Mouse (Mus musculus) hindbrain, postnatal 0 days (tissue): ENCODE measurements around the gene Gart. TPM values are rescaled to one million over a fixed set of nuclear protein-coding genes. Genes with fewer than 3 reads are reported as not detected.

Source experiments
- ATAC-seq: fragments of 200-750 bp; cut with Nextera tagmentation; 2 replicates; pipeline ENCODE4 v1.8.0; 2017; ENCODE audit warnings: mild to moderate bottlenecking, moderate TSS enrichment, moderate library complexity
- DNase-seq: peaks from one replicate; pipeline ENCODE4 v3.0.0-alpha.2; 2015; ENCODE audit warnings: low spot score
- H3K27ac ChIP-seq: fragments of 300-500 bp; sonication (generic); 2 replicates; pipeline ENCODE4 v1.5.1; 2014; ENCODE audit warnings: mild to moderate bottlenecking
- H3K27me3 ChIP-seq: fragments of 300-500 bp; sonication (generic); 2 replicates; pipeline ENCODE4 v1.6.1; 2014; ENCODE audit warnings: low read length, mixed read lengths; ENCODE audit not compliant: insufficient read depth
- H3K36me3 ChIP-seq: fragments of 300-500 bp; sonication (generic); 2 replicates; pipeline ENCODE4 v1.6.1; 2014; ENCODE audit warnings: low read length, mixed read lengths; ENCODE audit not compliant: insufficient read depth
- H3K4me1 ChIP-seq: fragments of 300-500 bp; sonication (generic); 2 replicates; pipeline ENCODE4 v1.6.1; 2014; ENCODE audit warnings: antibody characterized with exemption, low read length, mixed read lengths; ENCODE audit not compliant: insufficient read depth
- H3K4me2 ChIP-seq: fragments of 300-500 bp; sonication (generic); 2 replicates; pipeline ENCODE4 v1.6.1; 2014; ENCODE audit warnings: low read depth, mild to moderate bottlenecking, low read length, moderate library complexity, mixed read lengths
- H3K4me3 ChIP-seq: fragments of 300-500 bp; sonication (generic); 2 replicates; pipeline ENCODE4 v1.5.1; 2014; ENCODE audit warnings: low read length
- H3K9ac ChIP-seq: fragments of 300-500 bp; sonication (generic); replicated peaks from 2 replicates; pipeline ENCODE4 v1.6.1; 2014; ENCODE audit warnings: mild to moderate bottlenecking, low read length, moderate library complexity, mixed read lengths
- H3K9me3 ChIP-seq: fragments of 300-500 bp; sonication (generic); 2 replicates; pipeline ENCODE4 v1.6.1; 2016; ENCODE audit warnings: low read length, mixed read lengths
- CTCF ChIP-seq: IDR thresholded peaks from 2 replicates; pipeline ENCODE4 v1.5.1; 2016; ENCODE audit warnings: antibody characterized with exemption, control low read depth, low read depth
- WGBS: fragments of 180-500 bp; shearing (Covaris S2); extraction: QIAGEN DNeasy Blood & Tissue Kit; methylation state at CpG from one replicate; pipeline ENCODE4 v1.1.7; 2014; 5-methylcytosine and 5-hydroxymethylcytosine counted together
- polyA plus RNA-seq: library from polyadenylated mRNA; unstranded; fragments of >200 nt; fragmentation: Nextera tagmentation; extraction: Ambion mirVana; gene quantifications from 2 replicates; pipeline ENCODE4 v1.2.1, GENCODE M21; 2015
- total RNA-seq: library from RNA; depleted of rRNA; stranded (reverse); fragments of >200 nt; gene quantifications from 2 replicates; pipeline ENCODE4 v1.2.3, GENCODE M21; 2014

The Gart gene
- total and polyA plus RNA-seq, 2 experiments from 2014 or later: 40.9 to 46.2 TPM

DNA sequence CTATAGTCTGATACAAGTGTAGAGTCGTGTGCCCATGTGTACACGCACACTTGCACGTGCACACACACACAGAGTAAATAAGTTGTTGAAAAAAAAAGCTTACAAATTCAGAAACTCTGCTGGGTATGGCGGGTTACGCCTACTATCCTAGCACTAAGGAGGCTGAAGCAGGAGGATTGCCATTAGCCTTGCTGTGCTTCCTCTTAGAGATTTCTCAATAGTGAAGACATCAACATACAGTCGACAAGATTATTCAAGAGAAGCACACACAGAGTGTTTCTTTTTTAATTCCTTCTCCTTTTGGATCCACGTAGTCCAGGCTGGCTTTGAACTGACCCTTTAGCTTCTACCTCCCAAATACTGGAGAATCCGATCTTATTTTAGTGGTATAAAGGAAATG lies 6.6 kb downstream of the Gart start:
- H3K36me3 ChIP-seq: peaks cover 38% of the 10 kb centered on the region
- no peak overlapping the region for H3K4me2 ChIP-seq
- no peak for DNase-seq
- ATAC-seq: no peak
- no peak for TF ChIP-seq CTCF
- H3K27ac ChIP-seq: no peak overlapping the region
- 98% methylated on average over 8 of the region's 8 CpGs for WGBS
- no peaks in the 10 kb centered on the region for H3K4me1 ChIP-seq
- no peak overlapping the region for H3K9ac ChIP-seq
- H3K4me3 ChIP-seq: no peak overlapping the region
- no peaks in the 10 kb centered on the region for H3K9me3 ChIP-seq
- H3K27me3 ChIP-seq: no peaks in the 10 kb centered on the region

DNA sequence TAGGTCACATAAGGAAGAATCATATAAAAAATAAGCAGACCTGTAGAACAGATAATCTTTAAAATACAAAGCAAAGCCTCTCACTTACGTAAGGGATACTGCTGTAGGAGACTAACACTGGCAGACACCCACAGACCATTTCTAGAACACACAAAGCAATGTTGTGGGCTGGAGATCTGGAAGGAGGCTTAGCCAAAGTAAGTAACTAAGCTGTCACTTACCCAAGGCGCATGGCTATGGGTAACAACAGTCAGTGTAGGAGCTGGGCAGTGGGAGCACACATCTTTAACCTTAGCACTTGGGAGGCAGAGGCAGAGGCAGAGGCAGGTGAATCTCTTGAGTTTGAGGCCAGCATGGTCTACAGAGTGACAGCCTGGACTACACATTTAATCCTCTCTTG lies 7.1 kb downstream of the Gart start:
- H3K4me1 ChIP-seq: no peaks in the 10 kb centered on the region
- no peak overlapping the region for H3K9ac ChIP-seq
- no peak for DNase-seq
- H3K36me3 ChIP-seq: peaks cover 42% of the 10 kb centered on the region
- TF ChIP-seq CTCF: no peak
- ATAC-seq: no peak
- no peak overlapping the region for H3K4me3 ChIP-seq
- H3K27ac ChIP-seq: no peak overlapping the region
- no peak overlapping the region for H3K4me2 ChIP-seq
- H3K27me3 ChIP-seq: no peaks in the 10 kb centered on the region
- WGBS: 97% methylated on average over 2 of the region's 2 CpGs
- H3K9me3 ChIP-seq: no peaks in the 10 kb centered on the region

DNA sequence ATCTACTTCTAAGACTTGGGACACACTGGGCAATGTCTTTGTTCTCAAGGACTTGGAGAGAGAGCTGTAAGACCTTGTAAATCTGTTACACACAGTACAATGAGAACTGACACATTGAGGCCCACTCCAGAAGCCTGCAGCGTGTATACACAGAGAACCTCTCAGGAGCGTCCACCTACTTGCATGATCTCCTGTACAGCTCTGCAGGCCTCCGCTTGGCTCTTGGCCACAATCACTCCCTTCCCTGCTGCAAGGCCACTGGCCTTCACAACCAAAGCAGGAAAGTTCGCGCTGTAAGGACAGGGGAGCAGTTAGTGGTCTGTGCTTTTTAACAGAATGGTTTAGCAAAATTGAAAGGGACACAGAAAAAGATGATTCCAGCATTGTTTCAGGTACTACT lies 7.6 kb downstream of the Gart start:
- Histone ChIP-seq H3K4me1 (no peaks in the 10 kb centered on the region), H3K4me2 (no peak overlapping the region), H3K4me3 (no peak overlapping the region), H3K36me3 (peaks cover 42% of the 10 kb centered on the region), H3K9ac (no peak overlapping the region), H3K9me3 (no peaks in the 10 kb centered on the region), H3K27ac (no peak overlapping the region), H3K27me3 (no peaks in the 10 kb centered on the region)
- ATAC-seq (no peak), DNase-seq (no peak)
- 91% methylated on average over 5 of the region's 5 CpGs for WGBS
- no peak for TF ChIP-seq CTCF

- H3K4me2 ChIP-seq: no peak overlapping the region
- no peak for TF ChIP-seq CTCF
- no peaks in the 10 kb centered on the region for H3K9me3 ChIP-seq
- H3K4me3 ChIP-seq: no peak overlapping the region
- DNase-seq (no peak), ATAC-seq (no peak)
- WGBS: 89% methylated on average over 12 of the region's 12 CpGs
- H3K9ac ChIP-seq: no peak overlapping the region
- H3K36me3 ChIP-seq: peaks cover 70% of the 10 kb centered on the region
- no peak overlapping the region for H3K27ac ChIP-seq
- no peaks in the 10 kb centered on the region for H3K27me3 ChIP-seq
- H3K4me1 ChIP-seq: no peaks in the 10 kb centered on the region
Observed at GRCm38 (mm10) chr16:91633641-91634040, 13.1 kb downstream of the Gart start.

- no peak for TF ChIP-seq CTCF
- ATAC-seq (no peak), DNase-seq (no peak)
- Histone ChIP-seq H3K4me3 (no peak overlapping the region), H3K9me3 (no peaks in the 10 kb centered on the region), H3K4me2 (no peak overlapping the region), H3K27me3 (no peaks in the 10 kb centered on the region), H3K4me1 (no peaks in the 10 kb centered on the region), H3K36me3 (peaks cover 71% of the 10 kb centered on the region), H3K9ac (no peak overlapping the region), H3K27ac (no peak overlapping the region)
- 94% methylated on average over 7 of the region's 7 CpGs for WGBS
Observed at GRCm38 (mm10) chr16:91632940-91633339, 13.8 kb downstream of the Gart start.

GRCm38 (mm10) chr16:91632439-91632838 lies 14.3 kb downstream of the Gart start:
- Histone ChIP-seq H3K4me3 (no peak overlapping the region), H3K36me3 (peaks cover 71% of the 10 kb centered on the region), H3K27me3 (no peaks in the 10 kb centered on the region), H3K9ac (no peak overlapping the region), H3K9me3 (no peaks in the 10 kb centered on the region), H3K4me1 (no peaks in the 10 kb centered on the region), H3K4me2 (no peak overlapping the region), H3K27ac (no peak overlapping the region)
- WGBS: 61% methylated on average over 5 of the region's 5 CpGs
- DNase-seq (no peak), ATAC-seq (no peak)
- no peak for TF ChIP-seq CTCF

- DNase-seq (no peak), ATAC-seq (no peak)
- Histone ChIP-seq H3K4me1 (no peaks in the 10 kb centered on the region), H3K9ac (no peak overlapping the region), H3K4me2 (no peak overlapping the region), H3K27ac (no peak overlapping the region), H3K9me3 (no peaks in the 10 kb centered on the region), H3K36me3 (peaks cover 57% of the 10 kb centered on the region), H3K4me3 (no peak overlapping the region), H3K27me3 (no peaks in the 10 kb centered on the region)
- TF ChIP-seq CTCF: no peak
- 67% methylated on average over 1 of the region's 1 CpGs for WGBS
Observed at GRCm38 (mm10) chr16:91630584-91630983, 16.2 kb downstream of the Gart start.

DNA sequence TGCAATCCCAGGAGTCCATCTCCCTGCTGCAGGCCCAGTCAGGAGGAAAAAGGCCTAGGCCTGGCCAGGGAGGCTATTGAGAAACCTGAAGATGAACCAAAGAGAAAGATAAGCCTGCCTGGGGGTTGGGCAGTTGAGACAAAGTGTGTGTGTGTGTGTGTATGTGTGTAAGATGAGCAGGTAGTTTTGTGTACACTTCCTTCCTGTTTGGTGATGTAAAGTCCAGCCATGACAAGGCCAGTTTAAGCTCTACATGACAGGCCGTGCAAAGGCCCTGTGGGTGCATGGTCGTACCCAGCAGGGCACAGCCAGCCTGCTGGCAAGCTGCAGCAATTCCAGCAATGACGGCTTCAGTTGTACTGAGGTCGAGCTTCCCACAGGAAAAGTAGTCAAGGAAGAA lies 17.0 kb downstream of the Gart start:
- Histone ChIP-seq H3K36me3 (peaks cover 58% of the 10 kb centered on the region), H3K4me1 (no peaks in the 10 kb centered on the region), H3K27ac (no peak overlapping the region), H3K4me2 (no peak overlapping the region), H3K9me3 (no peaks in the 10 kb centered on the region), H3K27me3 (no peaks in the 10 kb centered on the region), H3K4me3 (no peak overlapping the region), H3K9ac (no peak overlapping the region)
- TF ChIP-seq CTCF: no peak
- ATAC-seq (no peak), DNase-seq (no peak)
- WGBS: 88% methylated on average over 4 of the region's 4 CpGs
